Mouse (Mus musculus): ENCODE data around the gene Lgals2.

DNA sequence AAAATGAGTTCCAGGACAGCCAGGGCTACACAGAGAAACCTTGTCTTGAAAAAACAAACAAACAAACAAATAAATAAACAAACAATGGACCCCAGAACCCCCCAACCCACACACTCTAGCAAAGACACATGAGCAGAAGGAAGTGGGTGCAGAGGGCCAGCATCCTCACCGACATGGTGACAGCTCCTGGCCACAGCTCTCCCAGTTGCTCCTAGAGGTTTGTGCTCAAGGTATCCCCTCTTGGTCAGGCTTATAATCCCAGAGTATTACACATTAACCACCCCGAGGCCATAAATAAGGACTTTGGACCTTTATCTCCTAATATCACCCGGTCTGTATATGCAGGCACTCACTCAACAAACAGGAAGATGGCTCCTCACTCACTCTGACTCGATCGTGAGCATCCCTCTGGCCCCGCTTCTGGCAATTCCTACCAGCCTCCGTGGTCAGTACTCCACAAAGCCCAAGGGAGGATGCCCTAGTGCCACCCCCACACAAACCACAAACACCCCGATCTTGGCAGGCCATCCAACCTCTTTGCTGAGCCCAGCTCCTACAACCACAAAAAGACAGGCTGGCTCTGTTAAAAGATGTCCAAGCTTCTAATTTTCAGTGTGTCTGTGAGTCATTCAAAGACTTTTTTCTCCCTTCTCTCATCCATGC is at the start of gene Lgals2:
- TF ChIP-seq MYOD1 (IDR thresholded peaks at IDR 0.05; ENCODE audit: control insufficient read depth, insufficient read length, low read depth) (peak; percentile 21), MAX (IDR thresholded peaks at IDR 0.05) (peak; percentile 19), CTCF (IDR thresholded peaks at IDR 0.05; ENCODE audit: control insufficient read depth, insufficient read depth, insufficient read length) (no peak), CEBPB (IDR thresholded peaks at IDR 0.05; ENCODE audit: low read depth) (no peak), FOSL1 (IDR thresholded peaks at IDR 0.05; ENCODE audit: insufficient read depth, low read length, poor library complexity, severe bottlenecking) (peak; percentile 22)
